Mouse (Mus musculus): ENCODE data around the gene 2010106E10Rik.

2010106E10Rik gene

DNA sequence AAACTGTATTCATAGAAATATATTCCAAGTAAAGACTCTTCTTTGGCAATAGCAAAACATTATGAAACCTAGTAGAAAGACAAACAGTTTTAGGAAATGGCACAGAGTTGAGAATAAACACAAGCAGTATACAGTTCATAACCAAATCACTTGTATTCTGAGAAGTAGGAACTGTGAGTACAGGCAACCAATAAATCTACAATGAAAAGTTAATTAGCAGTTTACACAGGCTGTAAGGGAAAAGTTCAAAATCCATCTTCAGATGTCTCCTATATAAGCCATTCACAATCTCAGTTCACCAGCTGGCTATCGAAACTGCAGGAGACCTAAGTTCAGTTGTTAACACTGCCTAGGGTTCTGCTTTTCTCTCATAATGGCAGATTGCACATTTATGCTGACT, at the start of gene 2010106E10Rik:
TSS of gene 2010106E10Rik (plus strand) at position 301 of the 400 bp plus-strand sequence.
- no peak for DNase-seq (ENCODE audit: low spot score in 2 of 2)

DNA sequence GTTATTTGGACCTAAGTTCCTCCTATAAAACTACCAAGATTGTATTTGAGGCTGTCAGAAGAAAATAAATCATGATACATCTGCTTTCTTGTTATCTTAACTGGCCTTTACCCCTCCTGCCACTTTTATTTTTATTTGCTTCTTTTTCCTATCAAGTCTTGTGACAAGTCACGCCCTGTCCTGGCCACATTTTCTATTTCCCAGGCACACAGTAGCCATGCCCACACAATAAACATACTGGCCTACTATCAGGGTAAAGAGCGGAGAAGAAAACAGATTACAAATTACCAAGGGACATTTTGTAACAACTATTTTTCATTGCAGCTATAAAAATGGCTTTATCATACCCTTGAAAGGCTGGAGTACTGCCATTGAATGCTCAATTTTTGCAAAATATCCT, 10.6 kb downstream of the 2010106E10Rik start:
- DNase-seq (ENCODE audit: low spot score in 2 of 2): no peak

DNA sequence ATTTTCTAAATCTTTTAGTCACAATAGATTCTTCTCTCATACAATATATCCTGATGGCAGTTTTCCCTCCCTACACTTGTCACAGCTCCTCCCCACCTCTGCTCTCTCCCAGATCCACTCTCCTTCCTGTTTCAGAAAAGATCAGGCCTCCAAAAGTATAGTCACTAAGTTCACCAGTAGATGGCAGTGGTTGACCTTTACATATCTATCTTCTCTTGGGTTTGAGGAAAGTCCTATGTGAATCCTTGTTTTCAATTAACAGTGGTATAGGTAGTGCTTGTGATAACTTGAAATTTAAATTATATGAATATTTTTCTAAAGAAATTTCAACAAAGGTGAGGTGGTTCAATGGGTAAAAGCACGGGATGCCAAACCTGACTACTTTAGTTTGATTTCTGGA, 29.7 kb downstream of the 2010106E10Rik start:
- peak in 1 of 2 experiments; percentile 4 for DNase-seq (ENCODE audit: low spot score in 2 of 2)

DNA sequence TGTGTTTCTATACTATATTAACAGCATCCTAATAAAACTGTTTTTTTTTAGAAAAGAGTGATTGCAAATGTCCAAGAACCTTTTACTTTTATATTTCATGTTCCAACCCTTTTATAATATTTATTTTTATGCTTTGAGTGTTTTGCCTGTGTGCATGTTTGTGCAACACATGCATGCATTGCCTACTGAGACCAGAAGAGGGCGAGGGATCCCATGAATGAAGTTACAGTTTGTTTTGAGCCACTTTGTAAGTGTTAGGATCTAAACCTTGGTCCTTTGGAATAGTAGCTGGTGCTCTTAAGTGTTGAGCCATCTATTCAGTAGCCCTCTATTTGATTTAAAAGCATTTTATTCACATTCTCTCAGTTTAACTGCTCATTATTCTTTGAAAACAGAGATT, 48.0 kb downstream of the 2010106E10Rik start:
- no peak for DNase-seq (ENCODE audit: low spot score in 2 of 2)

DNA sequence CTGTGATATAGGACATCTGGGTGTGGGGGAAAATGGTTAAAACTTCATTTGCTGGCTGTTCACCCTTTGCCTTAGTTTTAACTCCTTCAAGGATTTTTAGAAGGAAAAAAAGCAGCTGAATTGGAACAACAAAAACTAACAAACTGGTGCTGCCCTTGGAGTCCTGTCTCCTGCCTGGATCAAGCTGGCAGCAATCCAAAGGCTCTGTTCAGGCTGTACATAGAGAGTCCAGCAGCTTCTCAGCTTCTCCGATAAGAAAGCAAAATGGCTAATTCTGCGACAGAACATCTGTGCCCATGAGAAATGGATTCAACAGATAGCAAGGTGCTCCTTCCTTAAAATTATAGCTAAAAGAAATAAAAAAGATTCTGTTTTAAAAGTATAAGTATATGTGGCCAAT, 72.6 kb downstream of the 2010106E10Rik start:
- DNase-seq (ENCODE audit: low spot score in 2 of 2): no peak

DNA sequence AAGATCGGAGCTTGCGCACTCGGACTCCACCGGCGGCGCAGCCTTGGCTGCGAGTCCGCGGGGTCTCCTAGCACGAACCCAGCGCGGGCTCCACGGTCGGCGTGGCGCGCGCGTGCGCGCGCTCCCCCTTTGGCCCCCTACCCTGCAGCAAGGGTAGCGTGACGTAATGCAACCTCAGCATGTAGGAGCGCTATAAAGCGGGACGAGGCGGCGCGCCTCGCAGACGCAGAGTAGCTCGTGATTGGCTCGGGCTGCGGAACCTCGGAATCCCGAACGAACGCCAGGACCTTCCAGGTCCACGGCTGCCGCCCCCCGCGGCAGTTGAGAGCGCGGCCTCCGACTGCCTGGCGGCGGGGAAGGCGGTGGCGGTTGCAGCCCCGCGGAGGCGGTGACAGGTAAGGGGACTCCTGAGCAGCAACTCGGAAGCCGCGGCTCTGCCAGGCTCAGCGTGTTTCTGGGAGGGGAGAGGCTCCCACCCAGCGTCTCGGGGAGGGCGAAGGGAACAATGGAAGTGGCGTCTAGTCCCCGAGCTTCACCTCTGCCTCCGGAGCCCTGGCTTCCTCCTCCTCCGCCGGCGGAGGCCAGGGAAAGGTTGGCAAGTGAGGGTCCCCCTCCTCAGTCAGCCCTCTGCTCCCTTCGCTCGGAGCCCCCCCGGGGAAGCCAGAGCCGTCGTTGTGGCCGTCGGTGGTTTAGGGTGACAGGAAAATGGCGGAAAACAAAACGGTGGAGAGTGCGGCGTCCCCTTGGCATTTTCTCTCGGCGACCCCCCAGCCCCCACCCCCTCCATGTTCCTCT, 105.6 kb downstream of the 2010106E10Rik start, which contains the start of gene Zfp711:
TSS of gene Zfp711 (plus strand) at position 16 of the 795 bp plus-strand sequence.
- peak; percentile 36 to 40 for DNase-seq (ENCODE audit: low spot score in 2 of 2)

DNA sequence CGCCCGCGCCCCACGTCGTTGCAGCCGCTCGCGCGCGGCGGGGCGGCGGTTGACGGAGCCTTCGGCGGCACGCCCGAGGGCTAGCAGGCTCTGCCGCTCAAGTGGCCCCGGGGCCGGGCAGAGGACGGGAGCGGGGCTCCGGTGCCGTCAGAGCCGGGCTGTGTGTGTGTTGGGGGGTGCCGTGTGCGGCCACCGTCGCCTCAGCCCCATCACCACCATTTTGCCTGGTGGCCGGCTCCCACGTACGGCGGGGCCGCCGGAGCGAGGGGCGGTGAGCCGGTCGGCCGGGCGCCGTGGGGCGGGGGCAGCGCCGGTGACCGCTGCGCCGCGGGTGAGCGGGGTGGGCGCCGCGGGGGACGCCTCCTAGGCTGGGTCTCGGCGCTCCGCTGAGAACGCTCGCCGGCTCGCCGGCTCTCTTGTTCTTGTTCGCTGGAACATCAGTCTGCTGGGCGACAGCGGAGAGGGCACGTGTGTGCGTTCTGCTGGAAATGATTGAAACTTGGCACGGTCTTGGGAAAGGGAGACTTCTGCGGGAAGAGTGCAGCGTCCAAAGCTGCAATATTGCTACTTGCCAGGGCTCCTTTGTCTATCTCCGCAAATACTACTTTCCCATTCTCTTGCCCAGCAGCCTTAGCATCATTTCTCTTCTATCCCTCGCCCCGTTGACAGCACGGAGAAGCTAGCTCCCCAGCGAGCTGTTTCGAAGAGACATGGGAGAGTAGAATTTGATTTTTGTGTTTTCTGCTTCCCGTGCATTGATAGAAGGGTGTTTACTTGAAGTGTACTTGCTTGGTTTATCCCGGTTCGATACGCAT, 106.4 kb downstream of the 2010106E10Rik start:
- peak in 1 of 2 experiments; percentile 4 for DNase-seq (ENCODE audit: low spot score in 2 of 2)

Measured in thymus, postnatal 10 days (tissue).